Mouse (Mus musculus): Measurements from ENCODE around the gene Caskin2. TPM values are rescaled to one million over a fixed set of nuclear protein-coding genes. Genes with fewer than 3 reads are reported as not detected.

Gene Caskin2
- polyA plus RNA-seq, 1 experiment from 2014 or later: 11.7 TPM

DNA sequence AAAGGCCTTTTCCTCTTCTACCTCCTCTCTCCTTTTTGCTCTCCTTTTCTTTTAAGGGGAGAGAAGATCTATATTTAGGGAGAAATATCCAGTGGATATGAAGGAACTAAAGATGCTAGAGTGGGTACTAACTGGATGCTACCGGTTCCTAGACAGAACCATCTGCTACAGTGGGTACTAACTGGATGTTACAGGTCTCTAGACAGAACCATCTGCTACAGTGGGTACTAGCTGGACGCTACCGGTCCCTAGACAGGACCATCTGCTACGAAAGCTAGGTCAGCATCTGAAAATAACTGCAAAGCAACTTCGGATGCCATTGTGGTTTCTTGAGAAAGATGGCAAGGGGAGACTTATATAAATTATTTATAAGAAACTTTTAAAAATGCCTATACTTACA lies 63.6 kb downstream of the Caskin2 start:
- Histone ChIP-seq H3K9ac (no peak overlapping the region), H3K4me3 (replicated peaks) (no peak overlapping the region), H3K27me3 (replicated peaks) (no peaks in the 10 kb centered on the region), H3K27ac (no peak overlapping the region), H3K4me1 (no peaks in the 10 kb centered on the region), H3K9me3 (no peaks in the 10 kb centered on the region), H3K36me3 (no peaks in the 10 kb centered on the region), H3K4me2 (no peak overlapping the region)
- no peak for ATAC-seq (ENCODE audit: insufficient read depth, low FRiP score, low read depth)
- WGBS: 83% methylated on average over 5 of the region's 5 CpGs

Small RNAs within 50 kb of the gene (microRNA-seq; reads per million reads assigned to microRNA genes)
- gene Mir5621: not detected

Other genes starting within 250 kb of the Caskin2 start
- gene Nup85, start 249.2 kb downstream of the Caskin2 start, polyA plus RNA-seq (2015; fragmentation: Nextera tagmentation; extraction: Ambion mirVana): 159 and 181 TPM in 2 replicates
- 81.7 and 92.7 TPM in 2 replicates for gene Mrps7, start 209.7 kb downstream of the Caskin2 start, polyA plus RNA-seq (2015; fragmentation: Nextera tagmentation; extraction: Ambion mirVana)
- 15.9 and 24.3 TPM in 2 replicates for gene Gga3, start 209.6 kb downstream of the Caskin2 start, polyA plus RNA-seq (2015; fragmentation: Nextera tagmentation; extraction: Ambion mirVana)
- gene Mif4gd, start 200.7 kb downstream of the Caskin2 start, polyA plus RNA-seq (2015; fragmentation: Nextera tagmentation; extraction: Ambion mirVana): 31.9 and 34.4 TPM in 2 replicates
- gene Slc25a19, start 185.3 kb downstream of the Caskin2 start, polyA plus RNA-seq (2015; fragmentation: Nextera tagmentation; extraction: Ambion mirVana): 21.5 and 23.9 TPM in 2 replicates
- gene Grb2, start 105.0 kb downstream of the Caskin2 start, polyA plus RNA-seq (2015; fragmentation: Nextera tagmentation; extraction: Ambion mirVana): 83.5 and 85.7 TPM in 2 replicates
- gene Tmem94, start 48.2 kb downstream of the Caskin2 start, polyA plus RNA-seq (2015; fragmentation: Nextera tagmentation; extraction: Ambion mirVana): 19.9 and 20.7 TPM in 2 replicates
- gene Tsen54, start 1.1 kb upstream of the Caskin2 start, polyA plus RNA-seq (2015; fragmentation: Nextera tagmentation; extraction: Ambion mirVana): 28.2 and 30.6 TPM in 2 replicates
- 60.4 and 61.5 TPM in 2 replicates for gene Llgl2, start 10.4 kb upstream of the Caskin2 start, polyA plus RNA-seq (2015; fragmentation: Nextera tagmentation; extraction: Ambion mirVana)
- gene Myo15b, start 44.8 kb upstream of the Caskin2 start, polyA plus RNA-seq (2015; fragmentation: Nextera tagmentation; extraction: Ambion mirVana): 17.8 and 24.7 TPM in 2 replicates
- 3.5 and 5.5 TPM in 2 replicates for gene Smim5, start 86.3 kb upstream of the Caskin2 start, polyA plus RNA-seq (2015; fragmentation: Nextera tagmentation; extraction: Ambion mirVana)
- gene Smim6, start 98.4 kb upstream of the Caskin2 start, polyA plus RNA-seq (2015; fragmentation: Nextera tagmentation; extraction: Ambion mirVana): 40.9 and 43.0 TPM in 2 replicates
- 34.6 and 36.4 TPM in 2 replicates for gene Sap30bp, start 119.6 kb upstream of the Caskin2 start, polyA plus RNA-seq (2015; fragmentation: Nextera tagmentation; extraction: Ambion mirVana)
- 16.3 and 21.9 TPM in 2 replicates for gene Recql5, start 119.8 kb upstream of the Caskin2 start, polyA plus RNA-seq (2015; fragmentation: Nextera tagmentation; extraction: Ambion mirVana)
- 13.4 and 13.5 TPM in 2 replicates for gene Itgb4, start 161.1 kb upstream of the Caskin2 start, polyA plus RNA-seq (2015; fragmentation: Nextera tagmentation; extraction: Ambion mirVana)
- gene Galk1, start 199.1 kb upstream of the Caskin2 start, polyA plus RNA-seq (2015; fragmentation: Nextera tagmentation; extraction: Ambion mirVana): 186 and 208 TPM in 2 replicates
- 1,577 and 1,755 TPM in 2 replicates for gene H3f3b, start 214.3 kb upstream of the Caskin2 start, polyA plus RNA-seq (2015; fragmentation: Nextera tagmentation; extraction: Ambion mirVana)
- gene Unk, start 216.7 kb upstream of the Caskin2 start, polyA plus RNA-seq (2015; fragmentation: Nextera tagmentation; extraction: Ambion mirVana): 27.3 and 33.2 TPM in 2 replicates

Data from stomach, embryonic 15.5 days (tissue).